Mouse (Mus musculus): ENCODE measurements around the gene Tppp2. TPM values are rescaled to one million over a fixed set of nuclear protein-coding genes. Genes with fewer than 3 reads are reported as not detected.
A peak's percentile ranks its signal among the peaks of the same experiment; 100 is the strongest.

The Tppp2 gene
- polyA plus RNA-seq, 1 experiment = not detected

- 88% methylated on average over 8 of the region's 8 CpGs for WGBS
- TF ChIP-seq CTCF (IDR thresholded peaks at IDR 0.05; ENCODE audit: extremely low read depth, insufficient read depth, insufficient read length, insufficient replicate concordance) (no peak), POLR2A (IDR thresholded peaks at IDR 0.05; ENCODE audit: low read depth, low read length) (no peak)
- Histone ChIP-seq H3K4me1 (ENCODE audit: control insufficient read depth, insufficient read depth, insufficient read length) (no peaks in the 10 kb centered on the region), H3K27me3 (ENCODE audit: control insufficient read depth, insufficient read depth, low read length) (no peaks in the 10 kb centered on the region), H3K4me3 (ENCODE audit: extremely low read depth, insufficient read depth, insufficient read length) (no peak overlapping the region), H3K27ac (ENCODE audit: insufficient read depth, low read length) (no peak overlapping the region), H3K36me3 (ENCODE audit: control insufficient read depth, insufficient read depth, low read length) (peaks cover 2% of the 10 kb centered on the region)
- DNase-seq (ENCODE audit: low read depth in 1 of 2, low spot score in 2 of 2) = no peak
Observed at GRCm38 (mm10) chr14:51896539-51897170, 21.6 kb upstream of the Tppp2 start.

- TF ChIP-seq POLR2A (IDR thresholded peaks at IDR 0.05; ENCODE audit: low read depth, low read length) (no peak), CTCF (IDR thresholded peaks at IDR 0.05; ENCODE audit: extremely low read depth, insufficient read depth, insufficient read length, insufficient replicate concordance) (no peak)
- H3K36me3 ChIP-seq (ENCODE audit: control insufficient read depth, insufficient read depth, low read length) = no peaks in the 10 kb centered on the region; the same call in 1 of the 2 replicates
- no peak overlapping the region for H3K4me3 ChIP-seq (ENCODE audit: extremely low read depth, insufficient read depth, insufficient read length)
- WGBS = 84% methylated on average over 1 of the region's 1 CpGs
- DNase-seq (ENCODE audit: low read depth in 1 of 2, low spot score in 2 of 2) = no peak
- H3K4me1 ChIP-seq (ENCODE audit: control insufficient read depth, insufficient read depth, insufficient read length) = no peaks in the 10 kb centered on the region
- H3K27ac ChIP-seq (ENCODE audit: insufficient read depth, low read length) = no peak overlapping the region
- H3K27me3 ChIP-seq (ENCODE audit: control insufficient read depth, insufficient read depth, low read length) = no peaks in the 10 kb centered on the region
Observed at GRCm38 (mm10) chr14:51899351-51899750, 18.9 kb upstream of the Tppp2 start.

DNA sequence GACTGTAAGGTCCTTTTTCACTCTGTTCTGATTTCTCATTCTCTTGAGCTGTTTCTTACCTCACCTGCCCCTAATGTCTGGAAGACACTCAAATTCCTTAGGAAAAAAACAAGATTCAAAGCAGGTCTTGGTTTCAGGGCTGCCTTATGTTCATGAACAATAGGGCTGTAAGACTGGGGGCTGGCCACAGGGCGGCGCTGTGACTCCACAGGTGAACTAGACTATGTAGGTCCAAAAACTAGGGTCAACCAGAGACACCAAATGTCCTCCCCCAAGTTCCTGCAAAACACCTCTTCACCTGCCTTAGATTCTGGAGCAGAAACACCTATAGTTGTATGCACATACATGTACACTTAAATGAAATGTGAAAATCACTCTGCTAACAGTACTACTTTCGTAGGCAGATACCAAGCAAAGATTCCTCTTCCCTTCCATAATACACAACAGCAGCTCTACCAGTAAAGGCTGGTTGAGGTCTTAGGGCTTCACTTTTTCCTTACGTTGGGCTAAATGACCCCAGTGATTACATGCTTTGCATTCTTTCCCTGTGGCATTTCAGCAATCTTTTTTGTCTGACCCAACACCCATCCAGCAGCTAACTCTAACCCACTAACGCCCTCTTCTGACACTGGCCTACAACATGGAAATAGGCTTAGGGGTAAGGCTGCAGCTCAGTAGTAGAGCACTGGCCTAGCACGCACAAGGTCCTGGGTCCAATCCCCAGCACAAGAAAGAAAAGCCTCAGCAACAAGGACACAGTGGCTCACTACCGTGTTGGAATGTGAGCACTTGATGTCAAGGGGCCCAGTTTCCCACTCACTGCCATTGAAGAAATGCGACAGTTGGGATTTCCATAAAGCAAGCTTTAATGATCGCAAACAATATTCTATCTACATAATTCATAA lies 15.2 kb upstream of the Tppp2 start:
- WGBS = 65% methylated on average over 9 of the region's 9 CpGs
- Histone ChIP-seq H3K4me3 (ENCODE audit: extremely low read depth, insufficient read depth, insufficient read length) (no peak overlapping the region), H3K36me3 (ENCODE audit: control insufficient read depth, insufficient read depth, low read length) (no peaks in the 10 kb centered on the region), H3K27ac (ENCODE audit: insufficient read depth, low read length) (no peak overlapping the region), H3K27me3 (ENCODE audit: control insufficient read depth, insufficient read depth, low read length) (no peaks in the 10 kb centered on the region), H3K4me1 (ENCODE audit: control insufficient read depth, insufficient read depth, insufficient read length) (no peaks in the 10 kb centered on the region)
- DNase-seq (ENCODE audit: low read depth in 1 of 2, low spot score in 2 of 2) = peak; percentile 26 to 65
- TF ChIP-seq CTCF (IDR thresholded peaks at IDR 0.05; ENCODE audit: extremely low read depth, insufficient read depth, insufficient read length, insufficient replicate concordance) (peak; percentile 86; the same call in 1 of the 2 replicates), POLR2A (IDR thresholded peaks at IDR 0.05; ENCODE audit: low read depth, low read length) (no peak)

- Histone ChIP-seq H3K4me3 (ENCODE audit: extremely low read depth, insufficient read depth, insufficient read length) (no peak overlapping the region), H3K27me3 (ENCODE audit: control insufficient read depth, insufficient read depth, low read length) (no peaks in the 10 kb centered on the region), H3K4me1 (ENCODE audit: control insufficient read depth, insufficient read depth, insufficient read length) (no peaks in the 10 kb centered on the region), H3K36me3 (ENCODE audit: control insufficient read depth, insufficient read depth, low read length) (no peaks in the 10 kb centered on the region), H3K27ac (ENCODE audit: insufficient read depth, low read length) (no peak overlapping the region)
- WGBS = 88% methylated on average over 9 of the region's 9 CpGs
- TF ChIP-seq POLR2A (IDR thresholded peaks at IDR 0.05; ENCODE audit: low read depth, low read length) = no peak
- TF ChIP-seq CTCF (IDR thresholded peaks at IDR 0.05; ENCODE audit: extremely low read depth, insufficient read depth, insufficient read length, insufficient replicate concordance) = no peak
- DNase-seq (ENCODE audit: low read depth in 1 of 2, low spot score in 2 of 2) = no peak
Observed at GRCm38 (mm10) chr14:51903782-51904181, 14.4 kb upstream of the Tppp2 start.

DNA sequence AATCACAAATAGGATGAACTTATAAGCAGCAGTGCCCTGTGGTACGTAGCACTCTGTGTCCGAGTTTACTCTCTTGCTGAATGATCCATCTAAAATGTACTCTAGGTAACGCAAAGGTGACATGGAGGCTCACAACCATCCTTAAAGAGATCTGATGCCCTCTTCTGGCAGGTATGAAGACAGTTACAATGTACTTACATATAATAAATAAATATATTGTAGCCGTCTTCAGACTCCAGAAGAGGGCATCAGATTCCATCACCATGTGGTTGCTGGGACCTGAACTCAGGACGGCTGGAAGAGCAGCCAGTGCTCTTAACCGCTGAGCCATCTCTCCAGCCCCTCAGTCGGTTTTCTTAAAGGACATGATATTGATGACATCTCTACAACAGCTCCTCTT lies 13.5 kb upstream of the Tppp2 start:
- Histone ChIP-seq H3K27ac (ENCODE audit: insufficient read depth, low read length) (no peak overlapping the region), H3K4me1 (ENCODE audit: control insufficient read depth, insufficient read depth, insufficient read length) (no peaks in the 10 kb centered on the region), H3K4me3 (ENCODE audit: extremely low read depth, insufficient read depth, insufficient read length) (no peak overlapping the region), H3K27me3 (ENCODE audit: control insufficient read depth, insufficient read depth, low read length) (no peaks in the 10 kb centered on the region), H3K36me3 (ENCODE audit: control insufficient read depth, insufficient read depth, low read length) (no peaks in the 10 kb centered on the region)
- no peak for TF ChIP-seq CTCF (IDR thresholded peaks at IDR 0.05; ENCODE audit: extremely low read depth, insufficient read depth, insufficient read length, insufficient replicate concordance)
- TF ChIP-seq POLR2A (IDR thresholded peaks at IDR 0.05; ENCODE audit: low read depth, low read length) = no peak
- no peak for DNase-seq (ENCODE audit: low read depth in 1 of 2, low spot score in 2 of 2)
- 62% methylated on average over 7 of the region's 7 CpGs for WGBS

DNA sequence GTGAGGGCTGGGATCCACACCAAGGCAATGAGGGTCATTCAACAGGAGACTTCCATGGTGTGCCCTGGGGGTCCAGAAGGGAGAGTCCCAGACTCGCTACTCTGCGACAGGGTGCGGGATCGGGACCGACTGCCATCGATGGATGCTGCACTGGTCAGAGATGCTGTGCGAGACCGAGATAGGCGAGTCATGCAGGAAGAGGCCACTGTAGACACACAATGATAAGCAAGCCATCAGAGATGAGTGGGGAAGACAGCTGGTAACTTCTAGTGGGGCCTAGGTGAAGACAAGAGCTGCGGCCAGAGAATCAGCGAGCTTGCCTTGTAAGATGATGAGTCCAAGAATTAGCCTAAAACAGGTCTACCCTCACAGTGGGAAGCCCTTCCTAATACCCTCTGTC lies 12.1 kb upstream of the Tppp2 start:
- Histone ChIP-seq H3K36me3 (ENCODE audit: control insufficient read depth, insufficient read depth, low read length) (no peaks in the 10 kb centered on the region), H3K4me3 (ENCODE audit: extremely low read depth, insufficient read depth, insufficient read length) (no peak overlapping the region), H3K4me1 (ENCODE audit: control insufficient read depth, insufficient read depth, insufficient read length) (no peaks in the 10 kb centered on the region), H3K27me3 (ENCODE audit: control insufficient read depth, insufficient read depth, low read length) (no peaks in the 10 kb centered on the region), H3K27ac (ENCODE audit: insufficient read depth, low read length) (no peak overlapping the region)
- WGBS = 91% methylated on average over 11 of the region's 11 CpGs
- TF ChIP-seq CTCF (IDR thresholded peaks at IDR 0.05; ENCODE audit: extremely low read depth, insufficient read depth, insufficient read length, insufficient replicate concordance) = no peak
- DNase-seq (ENCODE audit: low read depth in 1 of 2, low spot score in 2 of 2) = no peak

GRCm38 (mm10) chr14:51911301-51911700 lies 6.9 kb upstream of the Tppp2 start:
- Histone ChIP-seq H3K27ac (ENCODE audit: insufficient read depth, low read length) (no peak overlapping the region), H3K4me1 (ENCODE audit: control insufficient read depth, insufficient read depth, insufficient read length) (peaks cover 3% of the 10 kb centered on the region), H3K36me3 (ENCODE audit: control insufficient read depth, insufficient read depth, low read length) (no peaks in the 10 kb centered on the region), H3K27me3 (ENCODE audit: control insufficient read depth, insufficient read depth, low read length) (peaks cover 12% of the 10 kb centered on the region), H3K4me3 (ENCODE audit: extremely low read depth, insufficient read depth, insufficient read length) (no peak overlapping the region)
- DNase-seq (ENCODE audit: low read depth in 1 of 2, low spot score in 2 of 2) = no peak
- WGBS = 85% methylated on average over 10 of the region's 10 CpGs
- TF ChIP-seq POLR2A (IDR thresholded peaks at IDR 0.05; ENCODE audit: low read depth, low read length) = no peak
- TF ChIP-seq CTCF (IDR thresholded peaks at IDR 0.05; ENCODE audit: extremely low read depth, insufficient read depth, insufficient read length, insufficient replicate concordance) = no peak

Data from spleen, adult 2 months (tissue).